Mouse (Mus musculus) heart, adult 18-20 months (tissue): ENCODE data around the gene Sik2. TPM values are rescaled to one million over a fixed set of nuclear protein-coding genes. Genes with fewer than 3 reads are reported as not detected.

Experiments
- total RNA-seq, 2 experiments: library from RNA; stranded (reverse); gene quantifications; 2 replicates each; pipeline ENCODE4 v1.2.3; 2021

Gene Sik2
- total RNA-seq, 2 experiments from 2014 or later, result 27.6 to 34.6 TPM

Other genes with a start within 250 kb of the Sik2 start
- gene Fdxacb1, start 240.8 kb downstream of the Sik2 start, total RNA-seq, result 1 to 10 TPM; 4.1 to 5.8 TPM
- gene Alg9, start 234.1 kb downstream of the Sik2 start, total RNA-seq, result 10 to 100 TPM; 10.4 to 12.1 TPM
- gene 1110032A03Rik, start 233.6 kb downstream of the Sik2 start, total RNA-seq, result 10 to 100 TPM; 11.3 to 16.5 TPM
- 10 to 100 TPM; 10.6 to 11.3 TPM for gene Ppp2r1b, start 163.8 kb downstream of the Sik2 start, total RNA-seq
- gene Btg4, start 51.8 kb upstream of the Sik2 start, total RNA-seq, result not detected
- gene Layn, start 68.0 kb upstream of the Sik2 start, total RNA-seq, result 1 to 10 TPM; 5.5 to 5.9 TPM
- gene 4833427G06Rik, start 93.0 kb upstream of the Sik2 start, total RNA-seq, result under 1 TPM in 1 of 2 experiments, not detected in 1; 0.69 TPM
- gene Gm32742, start 156.4 kb upstream of the Sik2 start, total RNA-seq, result under 1 TPM in 1 of 2 experiments, not detected in 1; 0.03 TPM
- 1 to 10 TPM in 1 of 2 experiments, under 1 TPM in 1; 0.72 to 5.1 TPM for gene Pou2af1, start 204.6 kb upstream of the Sik2 start, total RNA-seq